Mouse (Mus musculus) stomach, postnatal 0 days (tissue): ENCODE results near the gene Clcf1. TPM values are rescaled to one million over a fixed set of nuclear protein-coding genes. Genes with fewer than 3 reads are reported as not detected.

Experiments
- ATAC-seq: fragments of 200-750 bp; cut with Nextera tagmentation; 2 replicates; pipeline ENCODE4 v1.8.0; 2017; ENCODE audit not compliant: low FRiP score, low TSS enrichment
- DNase-seq: peaks from one replicate; pipeline ENCODE4 v3.0.0-alpha.2; 2016; ENCODE audit warnings: low spot score
- H3K27ac ChIP-seq: fragments of 300-500 bp; sonication (generic); replicated peaks from 2 replicates; pipeline ENCODE4 v1.5.1; 2014; ENCODE audit warnings: mild to moderate bottlenecking, control low read depth
- H3K27me3 ChIP-seq: fragments of 300-500 bp; sonication (generic); 2 replicates; pipeline ENCODE4 v1.6.1; 2014; ENCODE audit warnings: low read length; ENCODE audit not compliant: control insufficient read depth, insufficient read depth
- H3K36me3 ChIP-seq: fragments of 300-500 bp; sonication (generic); 2 replicates; pipeline ENCODE4 v1.6.1; 2014; ENCODE audit warnings: low read length, mixed read lengths; ENCODE audit not compliant: control insufficient read depth, insufficient read depth
- H3K4me1 ChIP-seq: fragments of 300-500 bp; sonication (generic); replicated peaks from 2 replicates; pipeline ENCODE4 v1.6.1; 2014; ENCODE audit warnings: antibody characterized with exemption; ENCODE audit not compliant: control insufficient read depth, insufficient read depth
- H3K4me2 ChIP-seq: fragments of 300-500 bp; sonication (generic); replicated peaks from 2 replicates; pipeline ENCODE4 v1.6.1; 2014; ENCODE audit warnings: low read depth, mild to moderate bottlenecking, control low read depth, moderate library complexity
- H3K4me3 ChIP-seq: fragments of 300-500 bp; sonication (generic); 2 replicates; pipeline ENCODE4 v1.5.1; 2014; ENCODE audit warnings: low read depth, low read length, control low read depth
- H3K9ac ChIP-seq: fragments of 300-500 bp; sonication (generic); 2 replicates; pipeline ENCODE4 v1.6.1; 2014; ENCODE audit warnings: mild to moderate bottlenecking, low read length, control low read depth, mixed read lengths
- H3K9me3 ChIP-seq: fragments of 300-500 bp; sonication (generic); 2 replicates; pipeline ENCODE4 v1.6.1; 2016; ENCODE audit warnings: low read length; ENCODE audit not compliant: control insufficient read depth
- CTCF ChIP-seq: IDR thresholded peaks from 2 replicates; pipeline ENCODE4 v1.5.1; 2016; ENCODE audit warnings: antibody characterized with exemption, low read depth, mild to moderate bottlenecking, moderate library complexity
- EP300 ChIP-seq: optimal IDR thresholded peaks from 2 replicates; pipeline ENCODE3; 2016; ENCODE audit warnings: antibody characterized with exemption
- WGBS: fragments of 180-500 bp; shearing (Covaris S2); extraction: QIAGEN DNeasy Blood & Tissue Kit; methylation state at CpG from one replicate; pipeline ENCODE4 v1.1.7; 2014; 5-methylcytosine and 5-hydroxymethylcytosine counted together
- polyA plus RNA-seq: library from polyadenylated mRNA; unstranded; fragments of >200 nt; fragmentation: Nextera tagmentation; extraction: Ambion mirVana; gene quantifications from 2 replicates; pipeline ENCODE4 v1.2.1, GENCODE M21; 2015

The Clcf1 gene
- polyA plus RNA-seq, 1 experiment from 2014 or later: 3.6 TPM

DNA sequence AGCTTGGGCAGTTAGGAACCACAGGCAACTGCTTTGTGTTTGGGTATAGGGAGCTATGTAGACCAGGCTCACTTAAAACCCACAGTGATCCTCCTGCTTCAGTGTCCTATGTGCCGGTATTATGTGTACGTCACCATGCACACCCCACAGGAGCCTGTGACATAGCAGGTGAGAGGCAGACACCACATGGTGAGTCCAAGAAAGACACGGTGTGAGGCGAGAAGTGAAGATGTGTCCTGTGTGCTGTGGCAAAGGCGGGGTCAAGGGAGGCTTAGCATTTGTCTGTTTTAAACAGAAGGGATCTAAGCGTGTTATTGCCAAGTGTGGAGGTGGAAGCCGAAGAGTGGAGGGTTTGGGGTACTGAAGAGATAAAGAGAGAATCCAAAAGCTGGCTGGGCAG, 12.7 kb downstream of the Clcf1 start:
- Histone ChIP-seq H3K36me3 (no peaks in the 10 kb centered on the region), H3K4me3 (no peak overlapping the region), H3K4me2 (no peak overlapping the region), H3K4me1 (peaks cover 3% of the 10 kb centered on the region), H3K9me3 (no peaks in the 10 kb centered on the region), H3K9ac (no peak overlapping the region), H3K27ac (no peak overlapping the region), H3K27me3 (no peaks in the 10 kb centered on the region)
- WGBS: 82% methylated on average over 7 of the region's 7 CpGs
- no peak for DNase-seq
- no peak for TF ChIP-seq CTCF
- TF ChIP-seq EP300: no peak
- no peak for ATAC-seq

DNA sequence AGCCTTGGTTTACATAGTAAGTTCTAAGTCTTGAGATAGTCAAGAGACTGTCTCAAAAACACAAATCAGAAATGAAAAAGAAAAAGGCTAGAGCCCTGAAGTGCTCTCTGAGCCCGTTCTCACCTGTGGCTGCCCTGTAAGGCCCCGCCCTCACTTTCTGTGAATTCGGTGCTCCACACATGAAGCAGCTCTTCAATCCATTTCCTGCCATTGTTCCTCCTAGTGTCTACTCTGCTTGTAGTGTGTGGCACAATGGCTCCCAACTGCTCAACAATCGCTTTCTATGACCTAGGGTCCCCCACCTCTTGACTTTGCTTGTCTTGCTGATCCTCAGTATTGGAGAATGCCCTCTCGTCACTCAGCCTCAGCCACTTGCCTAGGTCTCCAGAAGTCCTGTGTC, 13.4 kb downstream of the Clcf1 start:
- ATAC-seq (no peak), DNase-seq (no peak)
- TF ChIP-seq CTCF: no peak
- TF ChIP-seq EP300: no peak
- Histone ChIP-seq H3K4me2 (no peak overlapping the region), H3K27me3 (no peaks in the 10 kb centered on the region), H3K4me1 (peaks cover 3% of the 10 kb centered on the region; the same call in 1 of the 2 replicates), H3K4me3 (no peak overlapping the region), H3K9me3 (no peaks in the 10 kb centered on the region), H3K9ac (no peak overlapping the region), H3K36me3 (no peaks in the 10 kb centered on the region), H3K27ac (no peak overlapping the region)
- WGBS: 71% methylated on average over 5 of the region's 5 CpGs

- no peaks in the 10 kb centered on the region for H3K36me3 ChIP-seq
- TF ChIP-seq EP300: no peak
- TF ChIP-seq CTCF: peak; percentile 98
- no peak overlapping the region for H3K4me2 ChIP-seq
- H3K27ac ChIP-seq: no peak overlapping the region
- DNase-seq (peak; percentile 77), ATAC-seq (peak; percentile 17; the same call in 1 of the 2 replicates)
- H3K27me3 ChIP-seq: no peaks in the 10 kb centered on the region
- H3K9ac ChIP-seq: no peak overlapping the region
- 12% methylated on average over 8 of the region's 8 CpGs for WGBS
- no peaks in the 10 kb centered on the region for H3K9me3 ChIP-seq
- no peak overlapping the region for H3K4me3 ChIP-seq
- H3K4me1 ChIP-seq: peaks cover 3% of the 10 kb centered on the region; the same call in 1 of the 2 replicates
These were observed 14.0 kb downstream of the Clcf1 start for GRCm38 (mm10) chr19:4227894-4228678.

- no peak overlapping the region for H3K27ac ChIP-seq
- H3K4me1 ChIP-seq: peaks cover 3% of the 10 kb centered on the region; the same call in 1 of the 2 replicates
- TF ChIP-seq EP300 (no peak), CTCF (no peak)
- 61% methylated on average over 4 of the region's 4 CpGs for WGBS
- no peak overlapping the region for H3K9ac ChIP-seq
- ATAC-seq: no peak
- H3K27me3 ChIP-seq: no peaks in the 10 kb centered on the region
- H3K4me3 ChIP-seq: no peak overlapping the region
- DNase-seq: no peak
- H3K9me3 ChIP-seq: no peaks in the 10 kb centered on the region
- H3K4me2 ChIP-seq: peak overlapping the region; percentile 0; the same call in 1 of the 2 replicates
- H3K36me3 ChIP-seq: no peaks in the 10 kb centered on the region
These were observed 14.9 kb downstream of the Clcf1 start for GRCm38 (mm10) chr19:4228891-4229290.

DNA sequence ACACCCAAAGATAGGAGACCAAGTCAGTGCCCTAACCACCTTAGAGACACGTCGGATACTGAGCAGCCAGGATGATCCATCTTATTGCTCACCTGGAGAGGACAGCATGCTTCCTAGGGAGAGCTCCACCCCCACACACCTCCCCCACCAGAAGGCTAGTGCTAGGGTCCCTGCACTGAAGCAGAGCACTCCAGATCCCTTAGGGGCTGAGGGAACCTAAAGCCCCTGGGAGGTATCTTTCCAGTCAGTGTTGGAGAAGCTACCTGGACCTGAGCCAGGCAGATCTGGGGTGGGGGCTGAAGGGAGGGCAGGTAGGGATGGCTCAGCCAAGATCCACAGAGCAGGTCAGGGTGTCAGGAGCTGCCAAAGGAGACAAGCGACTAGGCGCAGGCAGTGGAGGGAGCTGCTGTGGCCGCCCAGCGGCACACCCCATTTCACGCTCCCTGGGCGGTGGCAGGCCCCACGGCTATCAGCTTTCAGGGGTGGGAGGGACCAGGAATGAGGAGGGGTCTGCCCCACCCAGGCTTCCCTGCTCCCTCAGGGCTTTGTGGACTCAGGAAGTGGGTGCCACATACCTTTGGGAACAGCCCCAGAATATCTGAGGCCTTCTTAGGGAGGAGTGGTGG, 15.5 kb downstream of the Clcf1 start:
- Histone ChIP-seq H3K9me3 (no peaks in the 10 kb centered on the region), H3K4me3 (no peak overlapping the region), H3K4me1 (peaks cover 3% of the 10 kb centered on the region; the same call in 1 of the 2 replicates), H3K27ac (0 out of 2 replicates have a peak overlapping the region, but pooled peaks have one; percentile 24), H3K9ac (peak overlapping the region; percentile 27), H3K36me3 (no peaks in the 10 kb centered on the region), H3K27me3 (no peaks in the 10 kb centered on the region), H3K4me2 (no peak overlapping the region)
- ATAC-seq (peak; percentile 10), DNase-seq (peak; percentile 68)
- TF ChIP-seq EP300 (no peak), CTCF (no peak)
- 30% methylated on average over 9 of the region's 9 CpGs for WGBS

- no peak overlapping the region for H3K9ac ChIP-seq
- WGBS: 74% methylated on average over 8 of the region's 8 CpGs
- H3K4me3 ChIP-seq: no peak overlapping the region
- H3K27ac ChIP-seq: 0 out of 2 replicates have a peak overlapping the region, but pooled peaks have one; percentile 30
- no peak for ATAC-seq
- no peaks in the 10 kb centered on the region for H3K9me3 ChIP-seq
- no peaks in the 10 kb centered on the region for H3K27me3 ChIP-seq
- no peak for TF ChIP-seq EP300
- no peak for TF ChIP-seq CTCF
- H3K36me3 ChIP-seq: no peaks in the 10 kb centered on the region
- no peak for DNase-seq
- H3K4me2 ChIP-seq: no peak overlapping the region
- H3K4me1 ChIP-seq: peaks cover 3% of the 10 kb centered on the region; the same call in 1 of the 2 replicates
These were observed 16.4 kb downstream of the Clcf1 start for GRCm38 (mm10) chr19:4230415-4230814.
